Mouse (Mus musculus) 3134 (cell line): ENCODE measurements around the gene Tlk1.
"Not testable (repeated sequence)": the region's sequence is repeated elsewhere in the genome, so short reads cannot be mapped to it uniquely, and the experiment has no call there.

Experiments
- DNase-seq: peaks from one replicate; pipeline ENCODE4 v3.0.0-alpha.2; 2011; ENCODE audit warnings: low spot score; ENCODE audit not compliant: insufficient read length; ENCODE audit errors: extremely low read depth

The Tlk1 gene

GRCm38 (mm10) chr2:70835209-70835608 lies 9.7 kb upstream of the Tlk1 start:
- DNase-seq, result no peak

- no peak for DNase-seq
Measured at GRCm38 (mm10) chr2:70833261-70833660, 7.7 kb upstream of the Tlk1 start.

- no peak for DNase-seq
Measured at GRCm38 (mm10) chr2:70831709-70832350, 6.3 kb upstream of the Tlk1 start.

- no peak for DNase-seq
Measured at GRCm38 (mm10) chr2:70830683-70831082, 5.2 kb upstream of the Tlk1 start.

GRCm38 (mm10) chr2:70829946-70830610 lies 4.5 kb upstream of the Tlk1 start:
- DNase-seq, result no peak

- DNase-seq, result no peak
Measured at GRCm38 (mm10) chr2:70827780-70828179, 2.3 kb upstream of the Tlk1 start.

- no peak for DNase-seq
Measured at GRCm38 (mm10) chr2:70826436-70827230, 1.1 kb upstream of the Tlk1 start.

GRCm38 (mm10) chr2:70824838-70825370 lies 624 bp downstream of the Tlk1 start:
- DNase-seq, result peak; percentile 74

GRCm38 (mm10) chr2:70823926-70824800 lies 1.4 kb downstream of the Tlk1 start:
- DNase-seq, result peak; percentile 61

GRCm38 (mm10) chr2:70823434-70823833 lies 2.1 kb downstream of the Tlk1 start:
- no peak for DNase-seq

GRCm38 (mm10) chr2:70816939-70817338 lies 8.6 kb downstream of the Tlk1 start:
- DNase-seq, result no peak

- DNase-seq, result no peak
Measured at GRCm38 (mm10) chr2:70816016-70816415, 9.5 kb downstream of the Tlk1 start.

GRCm38 (mm10) chr2:70813608-70814007 lies 11.9 kb downstream of the Tlk1 start:
- DNase-seq, result no peak

- no peak for DNase-seq
Measured at GRCm38 (mm10) chr2:70811476-70811875, 14.1 kb downstream of the Tlk1 start.

GRCm38 (mm10) chr2:70809921-70810320 lies 15.6 kb downstream of the Tlk1 start:
- DNase-seq, result no peak

GRCm38 (mm10) chr2:70808681-70809080 lies 16.8 kb downstream of the Tlk1 start:
- no peak for DNase-seq

GRCm38 (mm10) chr2:70807678-70808077 lies 17.9 kb downstream of the Tlk1 start:
- not testable (repeated sequence) for DNase-seq

GRCm38 (mm10) chr2:70806020-70806419 lies 19.5 kb downstream of the Tlk1 start:
- no peak for DNase-seq

- not testable (repeated sequence) for DNase-seq
Measured at GRCm38 (mm10) chr2:70803696-70804095, 21.8 kb downstream of the Tlk1 start.

GRCm38 (mm10) chr2:70802658-70803057 lies 22.9 kb downstream of the Tlk1 start:
- DNase-seq, result peak; percentile 2
